Mouse (Mus musculus) large intestine, adult 2 months (tissue): Measurements from ENCODE around the gene Mtmr2. TPM values are rescaled to one million over a fixed set of nuclear protein-coding genes. Genes with fewer than 3 reads are reported as not detected.
"Not testable (repeated sequence)": the region's sequence is repeated elsewhere in the genome, so short reads cannot be mapped to it uniquely, and the experiment has no call there.

Experiments used
- DNase-seq: peaks from one replicate; pipeline ENCODE4 v3.0.0-alpha.2; 2012; ENCODE audit warnings: low read depth, low spot score
- WGBS: fragments of 180-500 bp; shearing (Covaris S2); methylation state at CpG from one replicate; pipeline ENCODE4 v1.1.7; 2018; 5-methylcytosine and 5-hydroxymethylcytosine counted together
- polyA plus RNA-seq: library from polyadenylated mRNA; depleted of rRNA; stranded (reverse); fragments of >200 nt; gene quantifications from 2 replicates; pipeline ENCODE4 v1.2.3, GENCODE M21; 2012; rRNA removed

Gene Mtmr2
- polyA plus RNA-seq, result 9.8 and 17.7 TPM in 2 replicates

- 34% methylated on average over 2 of the region's 2 CpGs for WGBS
These were observed at the start of gene Mtmr2 for GRCm38 (mm10) chr9:13748404-13748797. Mtmr2 (plus strand) TSS chr9:13748410.

GRCm38 (mm10) chr9:13699061-13699780, 49.0 kb upstream of the Mtmr2 start:
- DNase-seq, result no peak
- WGBS, result 79% methylated on average over 14 of the region's 14 CpGs

More at GRCm38 (mm10) chr9:13748404-13748797, at the start of gene Mtmr2:
- DNase-seq, result no peak

DNA sequence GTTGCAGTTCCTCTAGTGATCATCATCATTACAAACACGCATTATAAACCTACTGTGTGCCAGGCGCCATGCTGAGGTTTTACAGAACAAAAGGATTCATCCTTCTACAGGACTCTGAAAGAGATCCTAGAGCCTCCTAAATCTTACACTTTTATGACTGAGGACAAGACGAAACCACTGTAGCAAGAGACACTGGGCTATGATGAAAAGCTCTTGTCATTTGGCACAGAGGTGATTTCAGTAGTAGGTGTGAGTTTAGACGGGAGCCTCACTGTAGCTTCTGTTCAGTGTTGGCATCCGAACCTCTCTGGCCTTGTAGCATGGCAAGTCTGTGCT, 48.5 kb upstream of the Mtmr2 start:
- no peak for DNase-seq
- WGBS, result 87% methylated on average over 5 of the region's 5 CpGs

GRCm38 (mm10) chr9:13701773-13702172, 46.4 kb upstream of the Mtmr2 start:
- DNase-seq, result no peak
- 86% methylated on average over 12 of the region's 12 CpGs for WGBS

DNA sequence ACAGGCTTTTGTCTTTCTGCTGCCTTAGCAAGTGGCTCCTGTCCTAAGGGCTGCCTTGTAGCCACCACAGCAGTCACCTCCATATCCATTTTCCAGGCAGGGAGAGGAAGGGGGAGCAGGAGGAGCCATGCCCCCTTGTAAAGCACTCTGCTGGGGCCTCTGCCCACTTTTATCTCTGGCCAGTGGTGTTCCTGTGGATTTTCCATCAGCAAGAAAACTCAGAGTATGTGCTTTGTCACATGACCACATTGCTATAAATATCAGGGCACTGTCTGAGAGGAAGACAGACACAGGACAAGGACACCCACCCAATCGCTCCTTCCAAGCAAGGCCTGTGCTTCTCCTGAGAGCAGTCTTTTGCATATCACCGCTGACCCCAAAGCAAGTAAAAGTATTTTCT, 45.1 kb upstream of the Mtmr2 start:
- WGBS, result 92% methylated on average over 2 of the region's 2 CpGs
- DNase-seq, result no peak

GRCm38 (mm10) chr9:13704917-13705316, 43.3 kb upstream of the Mtmr2 start:
- DNase-seq, result no peak
- 59% methylated on average over 4 of the region's 4 CpGs for WGBS

GRCm38 (mm10) chr9:13707066-13707555, 41.1 kb upstream of the Mtmr2 start:
- 39% methylated on average over 3 of the region's 3 CpGs for WGBS
- DNase-seq, result no peak

DNA sequence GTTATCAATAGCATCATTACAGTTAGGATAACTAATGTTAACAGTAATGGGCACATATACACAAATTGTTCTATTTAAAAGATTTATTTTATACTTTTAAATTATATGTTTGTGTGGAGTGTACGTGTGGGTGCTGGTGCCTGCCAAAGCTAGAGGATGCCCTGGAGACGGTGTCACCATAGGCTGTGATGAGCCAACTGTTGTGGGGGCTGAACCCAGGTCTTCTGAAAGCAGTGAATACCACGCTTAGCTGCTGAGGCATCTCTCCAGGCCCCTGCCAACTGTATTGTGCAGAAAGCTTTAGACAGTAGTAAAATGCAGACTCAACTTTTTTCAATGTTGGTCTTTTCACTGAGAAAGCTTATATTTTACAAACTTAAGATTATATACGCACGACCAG, 38.8 kb upstream of the Mtmr2 start:
- no peak for DNase-seq
- 85% methylated on average over 5 of the region's 5 CpGs for WGBS

- 82% methylated on average over 2 of the region's 2 CpGs for WGBS
- DNase-seq, result not testable (repeated sequence)
These were observed 32.3 kb upstream of the Mtmr2 start for GRCm38 (mm10) chr9:13715891-13716290.

DNA sequence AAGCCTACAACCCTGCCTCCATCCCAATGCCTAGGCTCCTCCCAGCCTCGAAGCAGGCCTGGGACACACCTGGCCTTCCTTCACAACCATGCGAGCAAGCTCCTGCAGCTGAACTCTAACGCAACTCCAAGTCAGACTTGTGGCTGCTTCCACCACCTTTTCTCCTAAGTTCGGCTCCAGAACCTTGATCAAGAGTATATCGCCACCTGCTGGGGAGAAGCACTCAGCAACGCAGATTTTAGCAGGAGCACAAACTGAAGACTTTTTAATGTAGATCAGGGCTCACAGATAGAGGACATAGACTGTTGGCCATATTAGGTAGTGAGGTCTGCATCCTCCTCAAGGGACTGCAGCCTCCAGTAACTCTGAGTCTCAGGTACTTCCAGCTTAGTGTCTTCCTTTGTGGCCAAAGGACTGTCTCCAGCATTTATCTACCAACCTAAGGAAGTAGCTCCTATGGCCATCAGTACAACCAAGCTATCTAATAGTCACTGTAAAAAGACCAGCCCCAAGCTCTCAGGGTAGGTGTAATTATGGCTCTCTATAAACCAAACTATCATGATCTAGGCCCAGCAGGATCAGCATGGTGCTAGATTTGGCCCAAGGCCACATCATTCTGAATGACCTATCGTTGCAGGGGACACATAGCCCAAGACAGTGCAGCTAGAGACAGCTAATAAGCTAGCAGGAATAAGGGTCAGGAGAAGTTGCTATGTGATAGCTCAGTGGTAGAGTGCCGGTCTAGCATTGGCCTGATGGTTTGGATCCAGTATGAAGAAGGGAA, 31.7 kb upstream of the Mtmr2 start:
- peak; percentile 16 for DNase-seq
- WGBS, result 21% methylated on average over 8 of the region's 8 CpGs

- under 1% methylated on average over 60 of the region's 60 CpGs for WGBS
These were observed 826 bp downstream of the Mtmr2 start for GRCm38 (mm10) chr9:13748798-13749674.

DNA sequence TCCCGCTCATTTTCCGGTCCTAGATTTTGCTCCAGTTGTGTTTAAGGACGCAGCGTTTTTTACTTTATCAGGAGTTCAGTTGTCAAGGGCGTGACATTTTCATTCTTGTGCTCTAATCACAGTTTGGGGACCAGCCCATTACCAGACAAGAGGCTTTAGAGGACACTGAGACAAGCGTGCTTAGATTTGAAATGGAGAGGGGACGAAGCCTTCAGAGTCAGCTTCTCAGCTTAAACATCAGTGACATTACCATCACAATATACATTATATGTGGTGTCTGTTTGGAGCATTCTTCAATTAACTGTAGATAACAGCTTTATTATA, 1.4 kb downstream of the Mtmr2 start:
- whole genome bisulfite sequencing, result 2% methylated on average over 7 of the region's 7 CpGs
- DNase-seq, result no peak

More at GRCm38 (mm10) chr9:13748798-13749674, 826 bp downstream of the Mtmr2 start:
- DNase-seq, result peak; percentile 80

- WGBS, result 51% methylated on average over 4 of the region's 4 CpGs
- DNase-seq, result no peak
These were observed 4.3 kb downstream of the Mtmr2 start for GRCm38 (mm10) chr9:13752543-13752942.

DNA sequence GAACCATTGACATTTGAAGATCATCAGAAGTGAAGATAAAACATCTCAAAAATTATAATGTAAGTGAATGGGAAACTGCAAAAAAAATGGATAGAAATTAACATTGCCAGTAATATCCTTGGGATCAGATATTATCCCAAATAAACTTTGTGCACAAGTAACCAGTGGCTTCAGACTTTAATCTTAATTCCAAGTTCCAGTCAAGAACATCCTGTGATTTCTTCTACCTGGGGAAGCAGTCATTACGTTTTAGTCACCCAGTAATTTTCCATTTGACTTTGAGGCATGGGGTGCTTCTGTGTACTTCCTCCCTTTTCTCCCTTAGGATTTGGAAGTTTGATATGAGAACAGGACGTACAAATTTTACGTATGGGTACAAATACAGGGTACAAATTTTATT, 12.2 kb downstream of the Mtmr2 start:
- DNase-seq, result no peak
- 83% methylated on average over 3 of the region's 3 CpGs for WGBS

- DNase-seq, result no peak
- WGBS, result 74% methylated on average over 2 of the region's 2 CpGs
These were observed 17.4 kb downstream of the Mtmr2 start for GRCm38 (mm10) chr9:13765624-13766023.

GRCm38 (mm10) chr9:13766570-13766969, 18.4 kb downstream of the Mtmr2 start:
- no peak for DNase-seq
- 89% methylated on average over 7 of the region's 7 CpGs for WGBS

DNA sequence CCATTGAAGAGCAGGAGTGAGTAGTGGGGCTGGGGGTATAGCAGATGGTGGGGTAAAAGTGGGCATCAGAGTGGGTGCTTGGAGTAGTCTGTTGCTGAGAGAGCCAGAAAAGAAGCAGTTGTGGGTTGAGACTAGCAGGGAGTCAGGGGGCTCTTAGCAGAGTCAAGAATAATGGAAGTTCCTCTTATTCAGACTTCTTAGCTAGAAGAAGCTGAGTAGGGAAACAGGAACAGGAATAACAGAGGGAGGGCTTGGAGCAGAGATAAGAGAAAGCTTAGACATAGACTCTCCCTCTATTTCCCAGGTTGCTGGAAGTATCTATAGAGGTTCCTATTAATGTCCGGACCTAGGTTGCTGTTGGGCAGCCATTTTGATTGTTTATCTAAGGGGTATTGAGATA, 26.5 kb downstream of the Mtmr2 start:
- WGBS, result 94% methylated on average over 1 of the region's 1 CpGs
- no peak for DNase-seq

GRCm38 (mm10) chr9:13781985-13782384, 33.8 kb downstream of the Mtmr2 start:
- 88% methylated on average over 1 of the region's 1 CpGs for WGBS
- DNase-seq, result no peak

DNA sequence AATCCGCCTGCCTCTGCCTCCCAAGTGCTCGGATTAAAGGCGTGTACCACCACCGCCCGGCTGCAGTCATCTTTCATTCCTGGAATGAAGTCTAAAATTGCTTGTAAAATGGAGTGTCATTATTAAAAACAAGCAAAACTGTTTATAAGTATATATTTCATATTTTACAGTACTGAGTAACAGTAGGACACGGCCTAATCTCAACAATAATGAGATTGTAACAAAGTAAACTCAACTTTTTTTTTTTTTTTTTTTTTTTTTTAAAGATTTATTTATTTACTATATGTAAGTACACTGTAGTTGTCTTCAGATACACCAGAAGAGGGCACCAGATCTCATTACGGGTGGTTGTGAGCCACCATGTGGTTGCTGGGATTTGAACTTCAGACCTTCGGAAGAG, 42.7 kb downstream of the Mtmr2 start:
- WGBS, result 96% methylated on average over 8 of the region's 8 CpGs

DNA sequence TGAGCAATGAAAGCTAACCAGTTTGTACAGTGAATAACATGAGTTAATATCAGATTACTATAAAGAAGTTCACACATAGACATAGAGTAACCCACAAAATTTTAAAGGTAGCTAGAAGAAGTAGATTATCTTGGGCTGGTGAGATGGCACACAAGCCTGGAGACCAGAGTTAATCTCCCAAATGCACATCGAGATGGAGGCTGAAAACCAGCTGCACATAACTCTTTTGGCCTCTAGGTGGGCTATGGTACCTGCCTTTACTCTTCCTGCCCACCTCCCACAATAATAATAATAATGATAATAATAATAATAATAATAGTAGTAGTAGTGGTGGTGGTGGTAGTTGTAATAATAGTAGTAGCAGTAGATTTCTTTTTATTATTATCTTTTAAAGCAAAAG, 46.1 kb downstream of the Mtmr2 start:
- WGBS, result 66% methylated on average over 1 of the region's 1 CpGs
- DNase-seq, result no peak

More for the DNA sequence above, 42.7 kb downstream of the Mtmr2 start:
- not testable (repeated sequence) for DNase-seq
